Mouse (Mus musculus): Measurements from ENCODE around the gene Artn. TPM values are rescaled to one million over a fixed set of nuclear protein-coding genes. Genes with fewer than 3 reads are reported as not detected.

The Artn gene
- polyA plus RNA-seq, 1 experiment = 1.2 TPM

- Histone ChIP-seq H3K4me3 (ENCODE audit: insufficient read depth, low read depth, low read length) (no peak overlapping the region), H3K36me3 (ENCODE audit: control insufficient read depth, insufficient read depth, low read length) (no peaks in the 10 kb centered on the region), H3K27me3 (replicated peaks; ENCODE audit: control insufficient read depth, insufficient read depth, low read length) (no peaks in the 10 kb centered on the region), H3K4me1 (ENCODE audit: control insufficient read depth, insufficient read depth, low read length) (no peaks in the 10 kb centered on the region), H3K27ac (ENCODE audit: insufficient read depth, low read depth, low read length) (no peak overlapping the region)
- no peak for DNase-seq
- WGBS = 66% methylated on average over 10 of the region's 10 CpGs
- no peak for TF ChIP-seq CTCF (conservative IDR thresholded peaks at IDR 0.05; ENCODE audit: insufficient read depth, insufficient read length, low read depth, low read length)
- no peak for TF ChIP-seq POLR2A (IDR thresholded peaks at IDR 0.05; ENCODE audit: low read depth, low read length)
Observed at GRCm38 (mm10) chr4:117972999-117973398, 43.4 kb upstream of the Artn start.

GRCm38 (mm10) chr4:117964346-117965025, 34.9 kb upstream of the Artn start:
- Histone ChIP-seq H3K4me3 (ENCODE audit: insufficient read depth, low read depth, low read length) (no peak overlapping the region), H3K36me3 (ENCODE audit: control insufficient read depth, insufficient read depth, low read length) (no peaks in the 10 kb centered on the region; the same call in 1 of the 2 replicates), H3K27me3 (replicated peaks; ENCODE audit: control insufficient read depth, insufficient read depth, low read length) (no peaks in the 10 kb centered on the region), H3K4me1 (ENCODE audit: control insufficient read depth, insufficient read depth, low read length) (no peaks in the 10 kb centered on the region), H3K27ac (ENCODE audit: insufficient read depth, low read depth, low read length) (no peak overlapping the region)
- no peak for TF ChIP-seq CTCF (conservative IDR thresholded peaks at IDR 0.05; ENCODE audit: insufficient read depth, insufficient read length, low read depth, low read length)
- TF ChIP-seq POLR2A (IDR thresholded peaks at IDR 0.05; ENCODE audit: low read depth, low read length) = no peak
- 63% methylated on average over 14 of the region's 14 CpGs for WGBS
- no peak for DNase-seq

GRCm38 (mm10) chr4:117957492-117957891, 27.9 kb upstream of the Artn start:
- no peak for DNase-seq

GRCm38 (mm10) chr4:117947493-117947892, 17.9 kb upstream of the Artn start:
- Histone ChIP-seq H3K27ac (ENCODE audit: insufficient read depth, low read depth, low read length) (no peak overlapping the region), H3K36me3 (ENCODE audit: control insufficient read depth, insufficient read depth, low read length) (no peaks in the 10 kb centered on the region), H3K4me3 (ENCODE audit: insufficient read depth, low read depth, low read length) (no peak overlapping the region), H3K4me1 (ENCODE audit: control insufficient read depth, insufficient read depth, low read length) (no peaks in the 10 kb centered on the region), H3K27me3 (replicated peaks; ENCODE audit: control insufficient read depth, insufficient read depth, low read length) (no peaks in the 10 kb centered on the region)
- DNase-seq = no peak
- TF ChIP-seq POLR2A (IDR thresholded peaks at IDR 0.05; ENCODE audit: low read depth, low read length) (no peak), CTCF (conservative IDR thresholded peaks at IDR 0.05; ENCODE audit: insufficient read depth, insufficient read length, low read depth, low read length) (no peak)
- 86% methylated on average over 7 of the region's 7 CpGs for WGBS

More at GRCm38 (mm10) chr4:117957492-117957891, 27.9 kb upstream of the Artn start:
- Histone ChIP-seq H3K27ac (ENCODE audit: insufficient read depth, low read depth, low read length) (no peak overlapping the region), H3K4me3 (ENCODE audit: insufficient read depth, low read depth, low read length) (no peak overlapping the region), H3K36me3 (ENCODE audit: control insufficient read depth, insufficient read depth, low read length) (no peaks in the 10 kb centered on the region; the same call in 1 of the 2 replicates), H3K27me3 (replicated peaks; ENCODE audit: control insufficient read depth, insufficient read depth, low read length) (no peaks in the 10 kb centered on the region), H3K4me1 (ENCODE audit: control insufficient read depth, insufficient read depth, low read length) (no peaks in the 10 kb centered on the region)
- WGBS = 87% methylated on average over 4 of the region's 4 CpGs
- TF ChIP-seq POLR2A (IDR thresholded peaks at IDR 0.05; ENCODE audit: low read depth, low read length) (no peak), CTCF (conservative IDR thresholded peaks at IDR 0.05; ENCODE audit: insufficient read depth, insufficient read length, low read depth, low read length) (no peak)

GRCm38 (mm10) chr4:117946639-117947305, 17.2 kb upstream of the Artn start:
- H3K4me3 ChIP-seq (ENCODE audit: insufficient read depth, low read depth, low read length) = no peak overlapping the region
- DNase-seq = no peak

GRCm38 (mm10) chr4:117943317-117943716, 13.8 kb upstream of the Artn start:
- 48% methylated on average over 5 of the region's 5 CpGs for WGBS
- Histone ChIP-seq H3K27me3 (replicated peaks; ENCODE audit: control insufficient read depth, insufficient read depth, low read length) (no peaks in the 10 kb centered on the region), H3K27ac (ENCODE audit: insufficient read depth, low read depth, low read length) (no peak overlapping the region), H3K36me3 (ENCODE audit: control insufficient read depth, insufficient read depth, low read length) (no peaks in the 10 kb centered on the region), H3K4me1 (ENCODE audit: control insufficient read depth, insufficient read depth, low read length) (no peaks in the 10 kb centered on the region), H3K4me3 (ENCODE audit: insufficient read depth, low read depth, low read length) (no peak overlapping the region)
- no peak for TF ChIP-seq POLR2A (IDR thresholded peaks at IDR 0.05; ENCODE audit: low read depth, low read length)
- DNase-seq = no peak

More at GRCm38 (mm10) chr4:117946639-117947305, 17.2 kb upstream of the Artn start:
- 81% methylated on average over 11 of the region's 11 CpGs for WGBS
- no peaks in the 10 kb centered on the region for H3K36me3 ChIP-seq (ENCODE audit: control insufficient read depth, insufficient read depth, low read length)
- TF ChIP-seq CTCF (conservative IDR thresholded peaks at IDR 0.05; ENCODE audit: insufficient read depth, insufficient read length, low read depth, low read length) (no peak), POLR2A (IDR thresholded peaks at IDR 0.05; ENCODE audit: low read depth, low read length) (no peak)
- no peaks in the 10 kb centered on the region for H3K27me3 ChIP-seq (replicated peaks; ENCODE audit: control insufficient read depth, insufficient read depth, low read length)
- H3K27ac ChIP-seq (ENCODE audit: insufficient read depth, low read depth, low read length) = no peak overlapping the region
- H3K4me1 ChIP-seq (ENCODE audit: control insufficient read depth, insufficient read depth, low read length) = no peaks in the 10 kb centered on the region

- no peak for DNase-seq
- H3K27me3 ChIP-seq (replicated peaks; ENCODE audit: control insufficient read depth, insufficient read depth, low read length) = no peaks in the 10 kb centered on the region
- WGBS = 94% methylated on average over 5 of the region's 5 CpGs
- H3K36me3 ChIP-seq (ENCODE audit: control insufficient read depth, insufficient read depth, low read length) = no peaks in the 10 kb centered on the region
- H3K4me3 ChIP-seq (ENCODE audit: insufficient read depth, low read depth, low read length) = no peak overlapping the region
- H3K27ac ChIP-seq (ENCODE audit: insufficient read depth, low read depth, low read length) = no peak overlapping the region
- no peaks in the 10 kb centered on the region for H3K4me1 ChIP-seq (ENCODE audit: control insufficient read depth, insufficient read depth, low read length)
- TF ChIP-seq POLR2A (IDR thresholded peaks at IDR 0.05; ENCODE audit: low read depth, low read length) (no peak), CTCF (conservative IDR thresholded peaks at IDR 0.05; ENCODE audit: insufficient read depth, insufficient read length, low read depth, low read length) (no peak; the same call in 1 of the 2 replicates)
Observed at GRCm38 (mm10) chr4:117936964-117937363, 7.4 kb upstream of the Artn start.
